Mouse (Mus musculus) erythroblast, embryonic 14.5 days (primary cell): ENCODE data around the gene Slco2a1.

Source experiments
- GATA1 ChIP-seq: IDR thresholded peaks from 2 replicates; pipeline ENCODE4 v1.6.1; 2012; ENCODE audit warnings: low read length, inconsistent platforms, mixed read lengths
- TAL1 ChIP-seq: IDR thresholded peaks from 3 replicates; pipeline ENCODE4 v1.6.1; 2012; ENCODE audit warnings: low read length, inconsistent platforms, mixed read lengths

- TF ChIP-seq TAL1, result no peak
- TF ChIP-seq GATA1, result no peak
Measured at GRCm38 (mm10) chr9:102977090-102977489, 11.4 kb upstream of the Slco2a1 start.
